8 mouse cellular contexts compared by ENCODE assay signal in genomic region chr9:116041787-116042186, GRCm38 (mm10).
DNase-seq lines count a peak whose midpoint lies in the region; ATAC-seq and TF ChIP-seq lines count a peak whose summit lies in the region.

No protein-coding gene starts in this region.

- H3K4me1 ChIP-seq in kidney, embryonic 15.5 days, result no peaks in the 10 kb centered on the region
- no peaks in the 10 kb centered on the region for H3K4me1 ChIP-seq in lung, postnatal 0 days (ENCODE audit: insufficient read depth, low read depth, low read length)

- 8% methylated on average over 3 of the region's 3 CpGs for WGBS in kidney, embryonic 15.5 days
- 8% methylated on average over 3 of the region's 3 CpGs for WGBS in lung, postnatal 0 days

- no peaks in the 10 kb centered on the region for H3K36me3 ChIP-seq in kidney, embryonic 15.5 days
- H3K36me3 ChIP-seq in lung, postnatal 0 days (ENCODE audit: insufficient read depth, low read length), result no peaks in the 10 kb centered on the region

- no peak overlapping the region for H3K9ac ChIP-seq in kidney, embryonic 15.5 days
- H3K9ac ChIP-seq in lung, postnatal 0 days (replicated peaks; ENCODE audit: low read depth), result no peak overlapping the region

- ATAC-seq in kidney, embryonic 15.5 days (replicated peaks; ENCODE audit: low FRiP score), result no peak; the same call in 1 of the 2 replicates
- ATAC-seq in lung, postnatal 0 days, result no peak

- peak; percentile 81 for DNase-seq in kidney, adult 18-20 months
- peak; percentile 89 to 92 for DNase-seq in cerebellum, postnatal 4 days (ENCODE audit: low spot score in 2 of 2)
- DNase-seq in gastrocnemius, postnatal 25 days, result peak; percentile 32
- peak; percentile 92 for DNase-seq in layer of hippocampus, adult 11-12 months (ENCODE audit: low spot score)
- DNase-seq in lung, postnatal 0 days (ENCODE audit: low spot score), result peak; percentile 65
- DNase-seq in retina, adult 2 months (ENCODE audit: low read depth, low spot score), result peak; percentile 44
- peak; percentile 79 for DNase-seq in thymus, postnatal 25 days

- 0 out of 2 replicates have a peak, but pooled peaks cover 3% of the 10 kb centered on the region for H3K27me3 ChIP-seq in kidney, embryonic 15.5 days
- no peaks in the 10 kb centered on the region for H3K27me3 ChIP-seq in lung, postnatal 0 days (replicated peaks; ENCODE audit: insufficient read depth, low read length)

- H3K4me2 ChIP-seq in kidney, embryonic 15.5 days, result no peak overlapping the region
- no peak overlapping the region for H3K4me2 ChIP-seq in lung, postnatal 0 days (replicated peaks; ENCODE audit: low read depth, low read length)

- TF ChIP-seq CTCF in lung, postnatal 0 days (IDR thresholded peaks at IDR 0.05), result peak; percentile 90

- no peak overlapping the region for H3K27ac ChIP-seq in kidney, embryonic 15.5 days
- H3K27ac ChIP-seq in lung, postnatal 0 days (ENCODE audit: low read length), result no peak overlapping the region

- TF ChIP-seq EP300 in lung, postnatal 0 days (IDR thresholded peaks at IDR 0.05), result no peak

- H3K4me3 ChIP-seq in kidney, embryonic 15.5 days (replicated peaks), result no peak overlapping the region
- H3K4me3 ChIP-seq in lung, postnatal 0 days (ENCODE audit: low read depth, low read length), result no peak overlapping the region

- no peaks in the 10 kb centered on the region for H3K9me3 ChIP-seq in kidney, embryonic 15.5 days (replicated peaks)
- no peaks in the 10 kb centered on the region for H3K9me3 ChIP-seq in lung, postnatal 0 days (ENCODE audit: low read length)

Comparison
In these comparisons a context has a peak if more than half of its experiments do, and no peak if none do; other contexts are left out.
1. DNase-seq: peak in every context shown above with its lines; median percentile 92 in layer of hippocampus, adult 11-12 months; 90 in cerebellum, postnatal 4 days; 81 in kidney, adult 18-20 months; 79 in thymus, postnatal 25 days; 65 in lung, postnatal 0 days; 44 in retina, adult 2 months; 32 in gastrocnemius, postnatal 25 days.